Mouse (Mus musculus) limb, embryonic 13.5 days (tissue): ENCODE measurements around the gene Cpe. TPM values are rescaled to one million over a fixed set of nuclear protein-coding genes. Genes with fewer than 3 reads are reported as not detected.
"Not testable (repeated sequence)": the region's sequence is repeated elsewhere in the genome, so short reads cannot be mapped to it uniquely, and the experiment has no call there.

Experiments used
- ATAC-seq: fragments of 200-750 bp; cut with Nextera tagmentation; 2 replicates; pipeline ENCODE4 v1.8.0; 2017; ENCODE audit warnings: low read depth, moderate number of reproducible peaks, moderate TSS enrichment; ENCODE audit not compliant: low FRiP score
- H3K27ac ChIP-seq: fragments of 300-500 bp; sonication (generic); 2 replicates; pipeline ENCODE4 v1.5.1; 2015; ENCODE audit warnings: inconsistent platforms, mild to moderate bottlenecking, moderate library complexity
- H3K27me3 ChIP-seq: fragments of 300-500 bp; sonication (generic); 2 replicates; pipeline ENCODE4 v1.6.1; 2015; ENCODE audit warnings: mild to moderate bottlenecking, inconsistent platforms
- H3K36me3 ChIP-seq: fragments of 300-500 bp; sonication (generic); 2 replicates; pipeline ENCODE4 v1.6.1; 2015; ENCODE audit warnings: inconsistent platforms, mild to moderate bottlenecking, moderate library complexity
- H3K4me1 ChIP-seq: fragments of 300-500 bp; sonication (generic); 2 replicates; pipeline ENCODE4 v1.6.1; 2015; ENCODE audit warnings: inconsistent platforms
- H3K4me2 ChIP-seq: fragments of 300-500 bp; sonication (generic); replicated peaks from 2 replicates; pipeline ENCODE4 v1.6.1; 2015; ENCODE audit warnings: inconsistent platforms, mild to moderate bottlenecking, moderate library complexity
- H3K4me3 ChIP-seq: fragments of 300-500 bp; sonication (generic); 2 replicates; pipeline ENCODE4 v1.5.1; 2015; ENCODE audit warnings: moderate library complexity, mild to moderate bottlenecking, inconsistent platforms
- H3K9ac ChIP-seq: fragments of 300-500 bp; sonication (generic); 2 replicates; pipeline ENCODE4 v1.6.1; 2015; ENCODE audit warnings: mild to moderate bottlenecking, inconsistent platforms
- H3K9me3 ChIP-seq: fragments of 300-500 bp; sonication (generic); 2 replicates; pipeline ENCODE4 v1.6.1; 2016; ENCODE audit warnings: inconsistent platforms
- WGBS: fragments of 180-500 bp; shearing (Covaris S2); methylation state at CpG from one replicate; pipeline ENCODE4 v1.1.7; 2015; 5-methylcytosine and 5-hydroxymethylcytosine counted together
- polyA plus RNA-seq: library from polyadenylated mRNA; unstranded; fragments of >200 nt; fragmentation: Nextera tagmentation; extraction: Ambion mirVana; gene quantifications from 2 replicates; pipeline ENCODE4 v1.2.1, GENCODE M21; 2015

Cpe gene
- polyA plus RNA-seq, 1 experiment from 2014 or later: 245 TPM

DNA sequence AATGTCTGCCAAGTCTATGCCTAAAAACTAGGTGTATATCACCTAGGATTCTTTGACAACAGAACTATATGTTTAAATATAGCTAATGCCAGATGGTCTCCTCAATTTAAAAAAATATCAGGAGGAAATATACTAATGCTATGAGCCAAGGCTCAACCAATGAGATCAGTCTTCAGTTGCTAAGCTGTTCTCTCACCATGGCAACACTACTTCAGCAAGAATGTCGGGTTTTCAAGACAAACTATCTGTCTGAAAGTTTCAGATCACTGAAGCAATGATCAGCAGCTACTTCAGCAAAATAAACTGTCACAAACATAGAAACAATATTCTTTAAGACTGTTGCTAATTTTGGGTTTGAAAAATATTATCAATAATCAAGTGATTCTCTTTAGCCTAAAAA lies 20.9 kb downstream of the Cpe start:
- 53% methylated on average over 1 of the region's 1 CpGs for WGBS
- H3K27me3 ChIP-seq: no peaks in the 10 kb centered on the region
- 0 out of 2 replicates have a peak, but pooled peaks cover 5% of the 10 kb centered on the region for H3K9me3 ChIP-seq
- ATAC-seq: no peak
- H3K27ac ChIP-seq: no peak overlapping the region
- no peaks in the 10 kb centered on the region for H3K36me3 ChIP-seq
- H3K4me3 ChIP-seq: no peak overlapping the region
- no peak overlapping the region for H3K4me2 ChIP-seq
- 0 out of 2 replicates have a peak, but pooled peaks cover 4% of the 10 kb centered on the region for H3K4me1 ChIP-seq
- no peak overlapping the region for H3K9ac ChIP-seq

DNA sequence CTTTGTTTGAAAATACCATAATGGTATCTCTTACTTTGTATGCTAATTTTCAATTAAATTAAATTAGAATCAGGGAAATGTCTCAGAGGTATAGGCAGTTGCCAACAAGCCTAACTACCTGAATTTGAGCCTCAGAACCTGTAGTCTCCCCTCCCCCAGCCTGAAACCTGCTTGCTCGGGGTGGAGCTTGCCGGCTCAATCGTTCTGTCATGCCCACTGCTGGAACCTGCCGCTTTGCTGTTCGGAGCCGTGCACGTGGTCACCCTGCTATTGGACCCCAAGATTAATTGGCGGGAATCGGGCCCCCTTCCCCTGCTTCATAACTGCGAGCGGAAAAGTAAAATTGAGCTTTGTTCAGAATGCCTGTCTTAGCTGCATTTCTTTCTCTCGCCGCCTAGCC lies 26.5 kb downstream of the Cpe start:
- H3K4me1 ChIP-seq, H3K36me3 ChIP-seq, H3K9me3 ChIP-seq, H3K27me3 ChIP-seq, H3K27ac ChIP-seq, H3K4me2 ChIP-seq, ATAC-seq, H3K4me3 ChIP-seq, H3K9ac ChIP-seq: not testable (repeated sequence)
- 67% methylated on average over 13 of the region's 13 CpGs for WGBS

DNA sequence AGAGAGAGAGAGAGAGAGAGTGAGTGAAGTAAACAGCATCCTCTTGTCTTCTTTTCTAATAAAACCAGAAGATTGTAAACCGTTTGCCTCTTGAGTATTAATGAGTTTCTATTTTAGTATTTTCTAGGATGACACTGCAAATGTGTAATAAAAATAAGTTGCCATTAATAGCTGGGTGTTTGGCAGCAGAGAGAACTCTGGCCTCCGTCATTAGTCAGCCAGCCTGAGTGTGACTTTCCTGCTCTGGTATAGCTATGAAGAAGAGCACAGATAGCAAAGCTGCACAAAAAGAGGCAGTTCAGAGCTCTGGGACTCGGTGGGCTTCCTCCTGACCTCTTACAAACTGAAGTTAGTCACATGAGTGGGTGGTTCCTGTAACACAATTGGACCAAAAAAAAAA lies 27.3 kb downstream of the Cpe start:
- no peaks in the 10 kb centered on the region for H3K4me1 ChIP-seq
- no peaks in the 10 kb centered on the region for H3K9me3 ChIP-seq
- H3K36me3 ChIP-seq: no peaks in the 10 kb centered on the region
- H3K27me3 ChIP-seq: no peaks in the 10 kb centered on the region
- WGBS: 66% methylated on average over 3 of the region's 3 CpGs
- ATAC-seq: no peak
- no peak overlapping the region for H3K4me2 ChIP-seq
- H3K27ac ChIP-seq: no peak overlapping the region
- H3K4me3 ChIP-seq: no peak overlapping the region
- no peak overlapping the region for H3K9ac ChIP-seq

DNA sequence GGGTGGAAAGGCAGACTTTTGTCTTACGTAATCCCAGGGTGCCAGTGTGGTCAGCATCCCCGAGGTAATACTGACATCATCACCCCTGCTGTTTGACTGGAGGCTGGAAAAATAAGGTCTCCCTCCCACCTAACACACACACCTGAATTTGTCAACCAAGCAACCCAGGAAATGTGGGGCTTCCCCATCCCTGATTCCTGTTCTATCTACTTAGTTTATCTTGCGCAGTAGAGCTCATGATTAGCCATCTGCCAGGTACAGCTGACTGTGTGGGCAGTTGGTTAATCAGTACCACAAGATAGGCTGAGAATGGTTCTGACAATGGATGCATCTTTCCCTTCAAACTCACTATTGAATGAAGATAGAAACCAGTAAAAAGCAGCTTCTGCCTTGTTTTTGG lies 28.0 kb downstream of the Cpe start:
- 71% methylated on average over 3 of the region's 3 CpGs for WGBS
- H3K36me3 ChIP-seq: no peaks in the 10 kb centered on the region

DNA sequence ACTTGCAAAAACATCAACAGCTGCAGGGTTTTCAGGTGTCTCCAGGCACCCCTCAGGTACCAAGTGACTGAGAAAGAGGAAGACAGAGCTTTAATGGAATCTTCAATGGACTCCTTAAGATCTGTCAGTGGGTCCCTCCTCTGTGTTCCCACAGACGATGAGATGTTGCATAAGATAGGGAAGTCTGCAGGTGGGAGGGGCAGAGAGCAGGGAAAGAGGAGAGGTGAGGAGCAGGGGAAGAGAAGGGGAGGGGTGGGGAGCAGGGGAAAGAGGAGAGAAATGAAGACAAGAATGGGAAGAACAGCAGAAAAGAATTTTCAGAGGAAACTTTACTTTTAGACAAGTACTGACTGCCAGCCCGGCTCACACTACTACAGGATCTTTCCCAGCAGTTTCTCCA lies 28.5 kb downstream of the Cpe start:
- Histone ChIP-seq H3K27me3 (no peaks in the 10 kb centered on the region), H3K36me3 (no peaks in the 10 kb centered on the region), H3K4me2 (no peak overlapping the region), H3K9me3 (no peaks in the 10 kb centered on the region), H3K4me1 (no peaks in the 10 kb centered on the region), H3K9ac (no peak overlapping the region), H3K4me3 (no peak overlapping the region), H3K27ac (no peak overlapping the region)
- WGBS: 51% methylated on average over 2 of the region's 2 CpGs
- ATAC-seq: no peak

More for the DNA sequence above, 28.0 kb downstream of the Cpe start:
- no peak for ATAC-seq
- H3K9ac ChIP-seq: no peak overlapping the region
- H3K9me3 ChIP-seq: no peaks in the 10 kb centered on the region
- no peak overlapping the region for H3K4me2 ChIP-seq
- H3K4me1 ChIP-seq: no peaks in the 10 kb centered on the region
- no peak overlapping the region for H3K4me3 ChIP-seq
- H3K27me3 ChIP-seq: no peaks in the 10 kb centered on the region
- H3K27ac ChIP-seq: no peak overlapping the region

DNA sequence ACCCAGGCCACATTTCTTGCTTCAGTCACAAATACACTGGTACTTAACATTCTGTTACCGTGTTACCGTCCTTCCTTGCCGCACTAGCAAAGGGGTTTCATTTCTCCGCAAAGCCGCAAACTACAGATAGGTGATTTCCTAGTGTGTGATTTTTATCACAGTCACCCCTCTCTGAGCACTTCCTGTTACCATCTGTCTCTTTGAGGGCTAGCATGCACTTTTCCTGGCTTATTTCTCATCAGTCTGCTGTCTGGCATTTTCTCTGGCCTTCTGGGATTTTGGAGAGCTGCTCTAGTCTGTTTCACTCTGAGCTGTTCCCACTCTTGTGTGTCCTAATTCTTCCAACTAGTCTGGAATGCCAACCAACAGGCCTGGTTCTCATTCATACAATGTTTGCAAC lies 33.8 kb downstream of the Cpe start:
- H3K9me3 ChIP-seq: no peaks in the 10 kb centered on the region
- no peak overlapping the region for H3K4me3 ChIP-seq
- peaks cover 16% of the 10 kb centered on the region for H3K4me1 ChIP-seq
- no peak overlapping the region for H3K4me2 ChIP-seq
- no peak for ATAC-seq
- no peak overlapping the region for H3K9ac ChIP-seq
- no peaks in the 10 kb centered on the region; the same call in 1 of the 2 replicates for H3K36me3 ChIP-seq
- WGBS: 77% methylated on average over 5 of the region's 5 CpGs
- no peaks in the 10 kb centered on the region for H3K27me3 ChIP-seq
- H3K27ac ChIP-seq: no peak overlapping the region

DNA sequence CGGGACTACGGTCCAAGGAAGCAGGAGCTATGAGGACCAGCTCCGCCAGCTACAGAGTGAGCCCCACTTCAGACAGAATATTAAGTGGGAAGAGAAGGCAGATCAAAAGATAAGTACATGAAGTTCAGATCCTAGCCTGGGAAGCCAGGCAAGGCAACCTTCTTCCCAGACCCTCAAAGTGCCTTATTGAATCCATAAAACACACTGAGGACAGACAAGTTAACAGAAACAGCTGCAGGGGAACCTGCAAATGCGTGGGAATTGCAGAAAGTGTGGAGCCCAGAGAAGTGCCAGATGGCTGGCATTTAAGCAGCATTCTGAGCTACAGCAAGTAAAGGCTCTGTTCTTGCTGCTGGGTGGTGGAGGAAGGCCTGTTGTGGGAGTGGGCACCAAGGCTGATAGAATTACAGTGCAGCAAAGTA lies 34.9 kb downstream of the Cpe start:
- Histone ChIP-seq H3K27ac (no peak overlapping the region), H3K27me3 (no peaks in the 10 kb centered on the region), H3K36me3 (no peaks in the 10 kb centered on the region; the same call in 1 of the 2 replicates), H3K9ac (no peak overlapping the region), H3K4me1 (peaks cover 16% of the 10 kb centered on the region), H3K4me2 (no peak overlapping the region), H3K4me3 (no peak overlapping the region), H3K9me3 (no peaks in the 10 kb centered on the region)
- 42% methylated on average over 4 of the region's 4 CpGs for WGBS
- ATAC-seq: no peak

DNA sequence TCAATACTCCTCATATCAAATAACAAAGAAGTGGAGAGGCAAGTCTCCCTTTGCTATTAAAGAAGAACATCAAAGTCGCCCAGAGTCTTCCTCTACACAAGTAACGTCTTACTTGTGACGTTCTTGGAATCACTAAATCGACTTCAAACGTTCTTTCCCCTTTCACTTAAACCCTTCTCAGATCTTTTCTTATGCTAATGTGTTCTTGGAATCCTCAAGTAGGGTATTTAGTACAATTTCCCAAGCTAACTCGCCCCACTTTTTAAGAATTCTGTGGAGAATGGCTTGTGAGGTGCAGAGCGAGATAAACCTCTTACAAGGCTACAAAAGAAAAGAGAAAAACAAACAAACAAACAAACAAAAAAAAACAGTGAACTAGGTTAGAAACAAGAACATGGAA lies 35.3 kb downstream of the Cpe start:
- Histone ChIP-seq H3K36me3 (no peaks in the 10 kb centered on the region; the same call in 1 of the 2 replicates), H3K27ac (no peak overlapping the region), H3K9me3 (no peaks in the 10 kb centered on the region), H3K4me1 (peaks cover 16% of the 10 kb centered on the region), H3K4me2 (no peak overlapping the region), H3K4me3 (no peak overlapping the region), H3K27me3 (no peaks in the 10 kb centered on the region), H3K9ac (no peak overlapping the region)
- ATAC-seq: no peak
- 45% methylated on average over 7 of the region's 7 CpGs for WGBS

DNA sequence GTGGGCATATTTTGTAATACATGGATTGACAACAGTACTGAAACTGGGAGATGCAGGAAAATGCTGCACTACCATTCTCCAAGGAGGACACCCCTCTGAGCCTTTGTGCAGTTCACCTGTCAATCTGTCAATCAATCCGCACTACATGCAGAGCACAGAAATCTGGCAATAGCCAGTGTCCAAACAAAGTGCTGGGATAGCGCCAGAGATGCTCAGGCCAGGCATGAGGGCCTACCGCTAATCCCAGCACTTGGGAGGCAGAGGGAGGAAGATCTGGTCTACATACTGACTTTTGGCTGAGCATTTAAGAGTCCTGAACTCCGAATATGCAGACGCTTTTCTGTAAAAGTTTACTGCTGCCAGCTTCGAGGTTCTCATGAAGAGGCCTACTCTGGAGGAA lies 37.0 kb downstream of the Cpe start:
- Histone ChIP-seq H3K4me3 (no peak overlapping the region), H3K4me1 (peaks cover 16% of the 10 kb centered on the region), H3K27me3 (no peaks in the 10 kb centered on the region), H3K36me3 (no peaks in the 10 kb centered on the region; the same call in 1 of the 2 replicates), H3K27ac (no peak overlapping the region), H3K9me3 (no peaks in the 10 kb centered on the region), H3K4me2 (no peak overlapping the region), H3K9ac (no peak overlapping the region)
- 82% methylated on average over 6 of the region's 6 CpGs for WGBS
- ATAC-seq: no peak

DNA sequence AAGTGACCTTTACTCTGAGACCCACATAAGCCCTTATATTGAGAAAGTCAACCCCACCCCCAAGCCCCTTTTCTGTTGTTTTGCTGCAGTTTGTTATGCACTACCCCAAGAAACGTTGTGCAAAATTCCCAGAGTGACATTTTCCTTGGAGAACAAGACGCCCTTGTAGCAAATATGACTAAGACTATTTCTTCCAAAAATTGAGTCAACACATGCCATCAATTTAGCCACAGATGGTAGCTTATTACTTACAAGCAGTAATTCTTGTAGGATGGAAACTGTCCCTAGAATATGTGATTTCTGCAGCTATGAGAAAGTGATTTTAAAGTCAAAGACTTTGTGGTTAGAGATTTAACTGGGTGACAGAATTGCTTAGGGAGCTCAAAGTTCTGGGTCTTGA lies 37.8 kb downstream of the Cpe start:
- Histone ChIP-seq H3K4me1 (peaks cover 16% of the 10 kb centered on the region), H3K36me3 (no peaks in the 10 kb centered on the region; the same call in 1 of the 2 replicates), H3K27me3 (no peaks in the 10 kb centered on the region), H3K4me3 (no peak overlapping the region), H3K9ac (no peak overlapping the region), H3K9me3 (no peaks in the 10 kb centered on the region), H3K4me2 (no peak overlapping the region), H3K27ac (no peak overlapping the region)
- no peak for ATAC-seq
- WGBS: 56% methylated on average over 2 of the region's 2 CpGs

DNA sequence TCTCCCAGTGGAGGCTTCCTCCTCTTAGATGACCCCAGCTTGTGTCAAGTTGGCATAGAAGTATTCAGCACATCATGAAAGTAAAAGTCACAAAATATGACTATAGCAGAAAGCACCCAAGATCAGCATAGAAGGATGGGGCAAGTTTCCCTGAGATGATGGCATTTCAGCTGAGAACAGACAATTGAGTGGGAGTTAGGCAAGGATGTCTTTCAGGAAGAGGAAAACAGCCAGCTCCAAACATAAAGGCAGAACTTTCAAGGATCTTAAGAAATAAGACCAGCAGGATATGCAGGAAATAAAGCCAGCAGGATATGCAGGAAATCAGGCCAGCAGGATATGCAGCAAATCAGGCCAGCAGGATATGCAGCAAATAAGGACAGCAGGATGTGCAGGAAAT lies 40.6 kb downstream of the Cpe start:
- H3K4me2 ChIP-seq: no peak overlapping the region
- no peaks in the 10 kb centered on the region; the same call in 1 of the 2 replicates for H3K36me3 ChIP-seq
- H3K27me3 ChIP-seq: no peaks in the 10 kb centered on the region
- H3K27ac ChIP-seq: no peak overlapping the region
- H3K9me3 ChIP-seq: no peaks in the 10 kb centered on the region
- no peaks in the 10 kb centered on the region for H3K4me1 ChIP-seq
- no peak for ATAC-seq
- no peak overlapping the region for H3K4me3 ChIP-seq
- H3K9ac ChIP-seq: no peak overlapping the region

DNA sequence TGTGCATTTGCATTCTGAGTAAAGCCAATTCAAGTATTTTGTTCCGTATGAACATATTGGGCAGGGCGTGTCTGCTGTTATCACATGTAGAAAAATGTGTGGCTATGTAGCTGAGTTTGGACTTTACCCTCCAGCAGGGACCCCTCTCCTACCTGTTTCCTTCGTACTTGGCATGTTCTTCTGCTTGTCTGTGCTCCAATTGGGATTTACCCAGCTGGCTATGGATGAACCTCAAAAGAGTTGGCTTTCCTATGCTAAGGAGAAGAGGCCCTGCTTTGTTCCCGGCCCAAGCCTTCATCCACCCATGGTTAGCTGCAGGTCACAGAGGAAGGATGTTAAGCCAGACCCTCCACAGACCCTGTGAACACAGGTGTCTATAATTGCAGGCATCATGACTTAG lies 44.8 kb downstream of the Cpe start:
- no peaks in the 10 kb centered on the region for H3K27me3 ChIP-seq
- H3K9ac ChIP-seq: no peak overlapping the region
- no peak overlapping the region for H3K27ac ChIP-seq
- H3K36me3 ChIP-seq: no peaks in the 10 kb centered on the region
- H3K4me3 ChIP-seq: no peak overlapping the region
- H3K9me3 ChIP-seq: no peaks in the 10 kb centered on the region
- 85% methylated on average over 4 of the region's 4 CpGs for WGBS
- 0 out of 2 replicates have a peak, but pooled peaks cover 4% of the 10 kb centered on the region for H3K4me1 ChIP-seq
- ATAC-seq: no peak
- no peak overlapping the region for H3K4me2 ChIP-seq

DNA sequence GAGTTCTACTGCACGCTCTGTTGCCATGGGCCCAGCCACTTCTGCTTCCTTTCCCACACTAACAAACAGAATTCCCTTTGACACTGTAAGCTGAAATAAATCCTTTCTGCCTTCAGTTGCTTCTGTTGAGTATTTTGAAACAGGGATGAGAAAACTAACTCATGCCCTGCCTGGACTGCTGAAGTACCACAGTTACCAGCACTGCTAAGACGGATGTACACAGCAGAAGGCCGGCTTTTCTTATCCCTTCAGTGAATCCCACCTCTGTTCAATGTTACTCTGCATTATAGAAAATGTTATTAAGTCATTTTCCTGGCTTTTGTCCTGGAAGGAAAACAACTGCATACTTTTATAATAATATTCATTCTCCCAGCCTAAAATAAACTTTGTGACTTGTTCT lies 45.7 kb downstream of the Cpe start:
- Histone ChIP-seq H3K4me1 (0 out of 2 replicates have a peak, but pooled peaks cover 4% of the 10 kb centered on the region), H3K27ac (no peak overlapping the region), H3K36me3 (no peaks in the 10 kb centered on the region), H3K9me3 (no peaks in the 10 kb centered on the region), H3K4me2 (no peak overlapping the region), H3K27me3 (no peaks in the 10 kb centered on the region), H3K9ac (no peak overlapping the region), H3K4me3 (no peak overlapping the region)
- 88% methylated on average over 3 of the region's 3 CpGs for WGBS
- ATAC-seq: no peak
